Mouse (Mus musculus) heart, adult 18-20 months (tissue): ENCODE results near the gene Ppp2r5e. TPM values are rescaled to one million over a fixed set of nuclear protein-coding genes. Genes with fewer than 3 reads are reported as not detected.

Experiments
- DNase-seq, 2 experiments: peaks; one replicate each; pipeline ENCODE4 v3.0.0; 2021 to 2022; ENCODE audit warnings: mixed read lengths in 1 of 2
- long read RNA-seq, 2 experiments: library from polyadenylated mRNA; stranded (forward); transcript quantifications; one replicate each; pipeline ENCODE4 v2.0.0; 2021
- total RNA-seq, 2 experiments: library from RNA; stranded (reverse); gene quantifications; 2 replicates each; pipeline ENCODE4 v1.2.3; 2021

Ppp2r5e gene
- 10 to 100 TPM; 30.9 to 32.2 TPM for total RNA-seq
- long read RNA-seq, experiment 1, full-length matches to known transcripts, result 26 of 33 reads
- long read RNA-seq, experiment 1, partial matches to known transcripts, result 0 of 33 reads
- long read RNA-seq, experiment 1, other reads (novel, unspliced or antisense), result 7 of 33 reads
- long read RNA-seq, experiment 2, full-length matches to known transcripts, result 13 of 17 reads
- long read RNA-seq, experiment 2, partial matches to known transcripts, result 0 of 17 reads
- long read RNA-seq, experiment 2, other reads (novel, unspliced or antisense), result 4 of 17 reads

- DNase-seq, result peak; percentile 99
Measured at GRCm38 (mm10) chr12:75596154-75597002, at the start of gene Ppp2r5e. Gene Ppp2r5e, minus strand, starts transcription at chr12:75596245.

GRCm38 (mm10) chr12:75645780-75646179 lies 49.7 kb upstream of the Ppp2r5e start:
- no peak for DNase-seq

GRCm38 (mm10) chr12:75641726-75642125 lies 45.7 kb upstream of the Ppp2r5e start:
- no peak for DNase-seq

GRCm38 (mm10) chr12:75638345-75638744 lies 42.3 kb upstream of the Ppp2r5e start:
- DNase-seq, result no peak

GRCm38 (mm10) chr12:75637103-75637502 lies 41.1 kb upstream of the Ppp2r5e start:
- no peak for DNase-seq

- no peak for DNase-seq
Measured at GRCm38 (mm10) chr12:75635771-75636430, 39.9 kb upstream of the Ppp2r5e start.

GRCm38 (mm10) chr12:75629618-75630017 lies 33.6 kb upstream of the Ppp2r5e start:
- no peak for DNase-seq

GRCm38 (mm10) chr12:75623292-75623691 lies 27.2 kb upstream of the Ppp2r5e start:
- no peak for DNase-seq

- DNase-seq, result no peak
Measured at GRCm38 (mm10) chr12:75622835-75623234, 26.8 kb upstream of the Ppp2r5e start.

GRCm38 (mm10) chr12:75616841-75617240 lies 20.8 kb upstream of the Ppp2r5e start:
- peak in 1 of 2 experiments; percentile 15 for DNase-seq

GRCm38 (mm10) chr12:75616158-75616791 lies 20.2 kb upstream of the Ppp2r5e start:
- DNase-seq, result peak; percentile 14 to 51

GRCm38 (mm10) chr12:75615556-75615955 lies 19.5 kb upstream of the Ppp2r5e start:
- no peak for DNase-seq

- DNase-seq, result no peak
Measured at GRCm38 (mm10) chr12:75612711-75613110, 16.7 kb upstream of the Ppp2r5e start.

GRCm38 (mm10) chr12:75599490-75599889 lies 3.4 kb upstream of the Ppp2r5e start:
- peak in 1 of 2 experiments; percentile 27 for DNase-seq

- no peak for DNase-seq
Measured at GRCm38 (mm10) chr12:75598988-75599387, 2.9 kb upstream of the Ppp2r5e start.

- no peak for DNase-seq
Measured at GRCm38 (mm10) chr12:75597707-75598106, 1.7 kb upstream of the Ppp2r5e start.

GRCm38 (mm10) chr12:75595291-75596153 lies 523 bp downstream of the Ppp2r5e start:
- DNase-seq, result peak in 1 of 2 experiments; percentile 16

- DNase-seq, result no peak
Measured at GRCm38 (mm10) chr12:75594404-75594803, 1.6 kb downstream of the Ppp2r5e start.

GRCm38 (mm10) chr12:75593817-75594216 lies 2.2 kb downstream of the Ppp2r5e start:
- DNase-seq, result no peak

GRCm38 (mm10) chr12:75587501-75587900 lies 8.5 kb downstream of the Ppp2r5e start:
- DNase-seq, result no peak

GRCm38 (mm10) chr12:75583776-75584175 lies 12.3 kb downstream of the Ppp2r5e start:
- DNase-seq, result no peak
